Mouse (Mus musculus) neural tube, embryonic 15.5 days (tissue): ENCODE results near the gene Krt87. TPM values are rescaled to one million over a fixed set of nuclear protein-coding genes. Genes with fewer than 3 reads are reported as not detected.

ENCODE experiments used
- ATAC-seq: fragments of 200-750 bp; cut with Nextera tagmentation; 2 replicates; pipeline ENCODE4 v1.8.0; 2017; ENCODE audit warnings: mild to moderate bottlenecking, moderate TSS enrichment, moderate library complexity; ENCODE audit not compliant: low FRiP score
- H3K27ac ChIP-seq: fragments of 300-500 bp; sonication (generic); replicated peaks from 2 replicates; pipeline ENCODE4 v1.5.1; 2015; ENCODE audit warnings: mild to moderate bottlenecking, inconsistent platforms
- H3K27me3 ChIP-seq: fragments of 300-500 bp; sonication (generic); replicated peaks from 2 replicates; pipeline ENCODE4 v1.6.1; 2015; ENCODE audit warnings: inconsistent platforms
- H3K36me3 ChIP-seq: fragments of 300-500 bp; sonication (generic); 2 replicates; pipeline ENCODE4 v1.6.1; 2015; ENCODE audit warnings: inconsistent platforms
- H3K4me1 ChIP-seq: fragments of 300-500 bp; sonication (generic); 2 replicates; pipeline ENCODE4 v1.6.1; 2015; ENCODE audit warnings: inconsistent platforms
- H3K4me2 ChIP-seq: fragments of 300-500 bp; sonication (generic); 2 replicates; pipeline ENCODE4 v1.6.1; 2015; ENCODE audit warnings: inconsistent platforms, mild to moderate bottlenecking, moderate library complexity
- H3K4me3 ChIP-seq: fragments of 300-500 bp; sonication (generic); replicated peaks from 2 replicates; pipeline ENCODE4 v1.5.1; 2015; ENCODE audit warnings: mild to moderate bottlenecking, inconsistent platforms
- H3K9ac ChIP-seq: fragments of 300-500 bp; sonication (generic); replicated peaks from 2 replicates; pipeline ENCODE4 v1.6.1; 2015; ENCODE audit warnings: mild to moderate bottlenecking, inconsistent platforms
- H3K9me3 ChIP-seq: fragments of 300-500 bp; sonication (generic); replicated peaks from 2 replicates; pipeline ENCODE4 v1.6.1; 2016; ENCODE audit warnings: inconsistent platforms
- WGBS: fragments of 180-500 bp; shearing (Covaris S2); methylation state at CpG from one replicate; pipeline ENCODE4 v1.1.7; 2015; ENCODE audit warnings: mixed read lengths; 5-methylcytosine and 5-hydroxymethylcytosine counted together
- polyA plus RNA-seq: library from polyadenylated mRNA; unstranded; fragments of >200 nt; fragmentation: Nextera tagmentation; extraction: Ambion mirVana; gene quantifications from 2 replicates; pipeline ENCODE4 v1.2.1, GENCODE M21; 2015

Gene Krt87
- polyA plus RNA-seq, 1 experiment from 2014 or later = 0.51 TPM

DNA sequence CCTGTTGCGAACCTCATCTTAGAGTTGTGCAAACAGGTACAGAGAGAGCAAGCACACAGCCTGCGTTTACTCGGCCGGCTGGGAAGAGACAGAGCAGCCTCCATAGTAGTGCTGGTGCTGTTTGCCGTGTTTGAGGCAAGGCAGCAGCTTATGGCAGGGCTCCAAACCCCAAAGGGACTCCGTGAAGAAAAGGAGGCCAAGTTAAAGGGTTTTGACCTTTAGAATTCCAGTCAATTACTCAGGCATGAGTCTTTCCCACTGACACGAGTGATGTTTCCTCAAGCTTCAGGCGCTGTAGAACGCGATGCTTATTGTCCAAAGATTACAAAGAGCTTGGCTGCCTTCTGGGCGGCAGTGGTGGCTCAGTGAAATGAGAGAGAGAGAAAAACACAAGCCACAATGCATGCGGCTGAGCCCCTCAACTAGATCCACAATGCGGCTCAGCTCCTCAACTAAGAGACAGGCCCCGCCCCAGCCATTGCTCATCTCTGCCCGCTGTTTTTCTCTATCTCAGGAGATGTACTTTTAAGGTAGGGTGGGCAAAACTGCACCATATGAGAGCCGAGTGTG lies 19.8 kb upstream of the Krt87 start:
- H3K4me3 ChIP-seq = no peak overlapping the region
- no peaks in the 10 kb centered on the region for H3K27me3 ChIP-seq
- ATAC-seq = no peak
- H3K4me1 ChIP-seq = peaks cover 7% of the 10 kb centered on the region
- no peak overlapping the region for H3K9ac ChIP-seq
- H3K4me2 ChIP-seq = no peak overlapping the region
- 44% methylated on average over 16 of the region's 16 CpGs for WGBS
- H3K27ac ChIP-seq = no peak overlapping the region
- 0 out of 2 replicates have a peak, but pooled peaks cover 3% of the 10 kb centered on the region for H3K9me3 ChIP-seq
- H3K36me3 ChIP-seq = no peaks in the 10 kb centered on the region

DNA sequence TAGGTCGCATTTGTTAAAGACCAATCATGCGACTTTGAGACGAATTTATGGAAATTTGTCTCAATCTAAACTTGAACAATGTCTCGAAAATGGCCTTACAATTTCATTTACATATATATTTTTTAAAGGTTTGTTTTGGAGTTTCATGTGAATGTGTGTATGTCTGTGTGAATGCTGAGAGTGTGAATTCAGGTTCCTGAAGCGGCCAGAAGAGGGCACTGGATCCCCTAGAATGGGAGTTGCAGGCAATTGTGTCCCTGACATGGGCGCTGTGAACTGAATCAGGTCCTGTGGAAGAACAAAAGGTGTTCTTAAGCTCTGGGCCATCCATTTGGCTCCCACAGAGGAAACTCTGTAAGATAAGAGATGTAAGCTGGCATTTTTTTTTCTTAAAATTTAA lies 17.3 kb upstream of the Krt87 start:
- 0 out of 2 replicates have a peak, but pooled peaks cover 3% of the 10 kb centered on the region for H3K9me3 ChIP-seq
- H3K4me3 ChIP-seq = no peak overlapping the region
- no peak overlapping the region for H3K27ac ChIP-seq
- H3K9ac ChIP-seq = no peak overlapping the region
- no peaks in the 10 kb centered on the region for H3K36me3 ChIP-seq
- no peak overlapping the region for H3K4me2 ChIP-seq
- no peak for ATAC-seq
- H3K27me3 ChIP-seq = no peaks in the 10 kb centered on the region
- H3K4me1 ChIP-seq = peaks cover 7% of the 10 kb centered on the region
- 93% methylated on average over 6 of the region's 6 CpGs for WGBS

DNA sequence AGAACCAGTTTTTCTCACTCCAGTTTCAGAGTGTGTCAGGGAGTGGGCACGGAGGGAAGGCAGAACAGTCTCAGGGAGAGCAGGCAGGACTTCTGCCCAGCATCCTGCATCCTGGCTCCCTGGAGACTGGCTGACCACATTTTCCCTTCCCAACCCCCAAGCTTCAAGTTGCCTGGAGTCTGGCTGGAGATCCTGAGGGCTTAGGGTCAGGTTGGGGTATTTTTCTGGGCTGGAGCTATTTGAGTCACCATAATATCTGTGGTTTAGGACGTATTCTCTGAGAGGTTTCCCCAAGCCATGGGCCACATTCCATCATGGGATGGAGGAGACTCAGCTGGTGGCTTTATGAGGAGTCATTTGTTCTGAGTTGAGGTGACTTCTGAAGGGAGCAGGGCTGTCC lies 16.7 kb upstream of the Krt87 start:
- Histone ChIP-seq H3K27ac (no peak overlapping the region), H3K4me3 (no peak overlapping the region), H3K36me3 (no peaks in the 10 kb centered on the region), H3K27me3 (no peaks in the 10 kb centered on the region), H3K9me3 (0 out of 2 replicates have a peak, but pooled peaks cover 3% of the 10 kb centered on the region), H3K4me1 (peaks cover 7% of the 10 kb centered on the region), H3K4me2 (no peak overlapping the region), H3K9ac (no peak overlapping the region)
- no peak for ATAC-seq
- 84% methylated on average over 2 of the region's 2 CpGs for WGBS

DNA sequence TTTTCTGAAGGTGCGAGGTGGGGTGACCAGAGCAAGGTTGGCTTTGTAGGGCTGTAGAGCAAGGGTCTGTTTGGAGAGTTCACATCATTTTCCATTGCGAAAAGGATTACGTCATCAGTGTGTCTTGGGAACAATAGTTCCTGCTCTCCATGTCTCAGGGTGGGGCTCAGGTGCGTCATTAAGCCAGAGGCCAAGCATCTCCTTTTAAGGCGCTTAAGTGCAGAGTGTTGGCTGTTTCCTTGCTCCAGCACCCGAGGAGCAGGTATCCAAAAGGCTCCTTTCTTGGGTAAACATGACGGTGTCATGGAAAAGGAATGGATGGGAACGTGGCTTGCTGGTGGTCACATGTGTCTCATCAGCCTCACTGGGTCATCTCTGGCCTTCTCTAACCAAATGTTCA lies 16.2 kb upstream of the Krt87 start:
- Histone ChIP-seq H3K36me3 (no peaks in the 10 kb centered on the region), H3K27me3 (no peaks in the 10 kb centered on the region), H3K4me3 (no peak overlapping the region), H3K9me3 (0 out of 2 replicates have a peak, but pooled peaks cover 3% of the 10 kb centered on the region), H3K27ac (no peak overlapping the region), H3K4me2 (no peak overlapping the region), H3K4me1 (peaks cover 7% of the 10 kb centered on the region), H3K9ac (no peak overlapping the region)
- WGBS = 91% methylated on average over 8 of the region's 8 CpGs
- no peak for ATAC-seq

DNA sequence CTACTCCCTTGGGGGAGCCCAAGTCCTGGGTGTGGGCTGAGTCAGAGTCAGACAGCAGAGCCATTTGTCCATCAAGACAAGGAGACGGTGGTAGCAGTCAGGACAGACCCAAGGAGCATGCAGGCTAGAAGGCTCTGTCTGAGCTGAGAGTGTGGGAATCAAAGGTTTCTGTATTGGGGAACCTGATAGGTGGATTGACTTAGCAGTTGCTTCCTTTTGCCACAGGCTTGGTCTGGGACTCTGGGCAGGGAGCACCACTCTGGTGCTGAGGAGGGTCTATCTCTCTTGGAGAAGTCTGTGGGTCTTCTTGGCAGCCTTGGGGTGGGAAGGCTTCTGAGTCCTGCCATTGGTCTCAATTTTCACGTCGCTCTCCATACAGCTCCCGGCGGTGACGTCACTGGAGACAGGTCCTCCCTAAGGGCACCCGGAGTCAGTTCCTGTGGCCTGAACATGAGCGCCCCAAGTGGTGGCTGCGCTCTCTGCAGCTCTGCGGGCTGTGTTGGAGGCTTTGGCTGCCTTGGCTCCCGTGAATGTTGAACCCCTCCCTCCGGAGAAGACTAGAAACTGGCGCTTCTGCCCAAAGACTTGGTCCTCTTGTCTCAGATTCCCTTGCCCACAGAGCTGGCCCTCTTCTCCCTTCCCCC lies 14.6 kb upstream of the Krt87 start:
- Histone ChIP-seq H3K4me2 (peak overlapping the region; percentile 31), H3K36me3 (no peaks in the 10 kb centered on the region), H3K4me1 (no peaks in the 10 kb centered on the region; the same call in 1 of the 2 replicates), H3K4me3 (no peak overlapping the region), H3K27me3 (no peaks in the 10 kb centered on the region), H3K9me3 (0 out of 2 replicates have a peak, but pooled peaks cover 3% of the 10 kb centered on the region), H3K27ac (no peak overlapping the region), H3K9ac (no peak overlapping the region)
- no peak for ATAC-seq
- 8% methylated on average over 13 of the region's 13 CpGs for WGBS

DNA sequence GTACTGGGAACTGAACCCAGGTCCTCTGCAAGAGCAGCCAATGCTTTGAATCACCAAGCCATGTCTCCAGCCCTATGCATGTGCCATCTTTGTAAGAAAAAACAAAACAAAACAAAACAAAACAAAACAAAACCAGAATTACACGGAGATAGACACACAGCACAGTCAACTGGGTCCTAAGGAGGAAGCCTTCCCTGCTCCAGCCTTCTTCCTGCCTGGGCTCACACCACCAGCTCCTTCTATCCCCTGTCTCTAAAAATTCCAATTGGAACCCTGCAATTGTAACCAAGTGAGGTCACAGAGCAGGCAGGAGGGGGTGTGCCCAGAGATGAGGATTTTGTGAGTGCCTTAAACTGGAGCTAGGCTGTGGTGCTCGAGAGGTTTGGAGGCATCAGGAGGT lies 8.8 kb upstream of the Krt87 start, which contains the start of gene Krt88:
Krt88 (plus strand) TSS at position 301 of the 400 bp plus-strand sequence.
- Histone ChIP-seq H3K9ac (no peak within 1 kb of the TSS), H3K27ac (no peak within 1 kb of the TSS), H3K9me3 (no peaks in the 10 kb centered on the region), H3K27me3 (no peaks in the 10 kb centered on the region), H3K4me2 (no peak within 1 kb of the TSS), H3K4me1 (no peaks in the 10 kb centered on the region), H3K36me3 (no peaks in the 10 kb centered on the region), H3K4me3 (no peak within 1 kb of the TSS)
- no peak for ATAC-seq
- WGBS = 65% methylated on average over 2 of the region's 2 CpGs

DNA sequence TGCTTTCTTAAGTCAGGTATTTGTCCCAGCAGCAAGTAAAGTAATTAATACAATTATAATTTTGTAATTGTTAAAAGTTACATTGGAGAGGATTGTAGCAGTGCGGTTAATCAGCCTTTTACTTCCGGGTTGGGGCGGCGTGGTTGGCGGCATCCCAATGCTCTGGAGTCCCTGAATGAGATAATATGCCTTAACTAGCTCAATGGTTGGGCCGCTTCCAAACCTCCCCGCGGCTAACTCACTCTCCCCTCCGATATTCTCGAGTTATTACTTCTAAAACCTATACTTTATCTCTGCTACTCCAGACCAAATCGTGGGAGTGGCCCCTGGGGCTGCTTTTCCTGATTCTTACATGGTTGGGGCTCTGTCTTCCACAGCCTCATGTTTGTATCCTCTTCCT lies 8.0 kb upstream of the Krt87 start:
- Histone ChIP-seq H3K4me2 (no peak overlapping the region), H3K27me3 (no peaks in the 10 kb centered on the region), H3K36me3 (no peaks in the 10 kb centered on the region), H3K9me3 (no peaks in the 10 kb centered on the region), H3K4me3 (no peak overlapping the region), H3K9ac (no peak overlapping the region), H3K27ac (no peak overlapping the region), H3K4me1 (no peaks in the 10 kb centered on the region)
- no peak for ATAC-seq
- WGBS = 71% methylated on average over 11 of the region's 11 CpGs

- H3K27me3 ChIP-seq = peaks cover 34% of the 10 kb centered on the region
- no peak overlapping the region for H3K27ac ChIP-seq
- H3K36me3 ChIP-seq = no peaks in the 10 kb centered on the region
- 84% methylated on average over 4 of the region's 4 CpGs for WGBS
- H3K9ac ChIP-seq = no peak overlapping the region
- peaks cover 9% of the 10 kb centered on the region for H3K4me1 ChIP-seq
- no peaks in the 10 kb centered on the region for H3K9me3 ChIP-seq
- H3K4me3 ChIP-seq = no peak overlapping the region
- H3K4me2 ChIP-seq = no peak overlapping the region
- ATAC-seq = no peak
Observed at GRCm38 (mm10) chr15:101440837-101441236, 2.2 kb upstream of the Krt87 start.

- Histone ChIP-seq H3K4me2 (no peak overlapping the region), H3K9me3 (no peaks in the 10 kb centered on the region), H3K27ac (no peak overlapping the region), H3K4me3 (no peak overlapping the region), H3K9ac (no peak overlapping the region), H3K4me1 (peaks cover 9% of the 10 kb centered on the region), H3K27me3 (peaks cover 34% of the 10 kb centered on the region), H3K36me3 (no peaks in the 10 kb centered on the region)
- 92% methylated on average over 7 of the region's 7 CpGs for WGBS
- ATAC-seq = no peak
Observed at GRCm38 (mm10) chr15:101436611-101437010, 2.0 kb downstream of the Krt87 start.

GRCm38 (mm10) chr15:101424914-101425313 lies 13.7 kb downstream of the Krt87 start:
- Histone ChIP-seq H3K27ac (no peak overlapping the region), H3K4me3 (no peak overlapping the region), H3K36me3 (no peaks in the 10 kb centered on the region), H3K4me1 (no peaks in the 10 kb centered on the region), H3K9me3 (no peaks in the 10 kb centered on the region), H3K4me2 (no peak overlapping the region), H3K27me3 (no peaks in the 10 kb centered on the region), H3K9ac (no peak overlapping the region)
- WGBS = 21% methylated on average over 5 of the region's 5 CpGs
- no peak for ATAC-seq

- Histone ChIP-seq H3K27me3 (no peaks in the 10 kb centered on the region), H3K9me3 (no peaks in the 10 kb centered on the region), H3K27ac (no peak overlapping the region), H3K9ac (no peak overlapping the region), H3K36me3 (no peaks in the 10 kb centered on the region), H3K4me1 (no peaks in the 10 kb centered on the region), H3K4me2 (no peak overlapping the region), H3K4me3 (no peak overlapping the region)
- WGBS = 55% methylated on average over 6 of the region's 6 CpGs
- ATAC-seq = no peak
Observed at GRCm38 (mm10) chr15:101420903-101421302, 17.7 kb downstream of the Krt87 start.

GRCm38 (mm10) chr15:101418950-101419349 lies 19.7 kb downstream of the Krt87 start:
- no peak overlapping the region for H3K27ac ChIP-seq
- H3K4me3 ChIP-seq = no peak overlapping the region
- no peak overlapping the region for H3K9ac ChIP-seq
- no peaks in the 10 kb centered on the region for H3K36me3 ChIP-seq
- ATAC-seq = no peak
- H3K4me2 ChIP-seq = no peak overlapping the region
- WGBS = 76% methylated on average over 4 of the region's 4 CpGs
- H3K9me3 ChIP-seq = no peaks in the 10 kb centered on the region
- H3K27me3 ChIP-seq = 0 out of 2 replicates have a peak, but pooled peaks cover under 1% of the 10 kb centered on the region
- H3K4me1 ChIP-seq = peaks cover 9% of the 10 kb centered on the region; the same call in 1 of the 2 replicates
